Mouse (Mus musculus): Measurements from ENCODE around the gene Ppm1l. TPM values are rescaled to one million over a fixed set of nuclear protein-coding genes. Genes with fewer than 3 reads are reported as not detected.

Gene Ppm1l
- total and polyA plus RNA-seq, 3 experiments, result not detected

DNA sequence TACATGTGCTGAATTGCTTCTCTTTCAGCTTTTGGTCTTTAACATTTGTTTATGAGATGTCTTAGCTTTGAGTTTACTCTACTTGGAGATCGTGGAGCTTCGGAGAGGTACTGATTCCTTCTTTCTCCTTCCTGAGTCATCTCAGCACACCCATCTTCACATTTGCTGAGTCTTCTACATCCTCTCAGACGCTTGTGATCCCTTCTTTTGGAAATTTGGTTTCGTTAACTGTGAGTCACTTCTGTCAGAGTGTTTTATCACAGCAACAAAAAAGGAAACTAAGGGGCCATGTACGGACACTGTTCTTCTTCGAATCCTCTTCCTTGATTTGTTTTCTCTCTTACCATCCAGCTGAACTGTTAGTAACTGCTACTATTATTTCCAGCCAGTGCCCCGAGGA, 212.9 kb downstream of the Ppm1l start:
- DNase-seq (ENCODE audit: low read depth, low spot score), result no peak
- H3K4me3 ChIP-seq (ENCODE audit: control insufficient read depth in 1 of 2, insufficient read depth in 1 of 2, low read depth in 2 of 2, low read length in 2 of 2), result no peak overlapping the region
- H3K36me3 ChIP-seq (ENCODE audit: control insufficient read depth in 1 of 2, insufficient read depth in 2 of 2, low read length in 2 of 2), result no peaks in the 10 kb centered on the region
- no peak overlapping the region for H3K27ac ChIP-seq (ENCODE audit: control insufficient read depth, low read depth, low read length)
- TF ChIP-seq MEF2A (IDR thresholded peaks at IDR 0.05; ENCODE audit: extremely low read depth, insufficient replicate concordance, low read depth, low read length, poor library complexity, severe bottlenecking), result no peak
- no peak for TF ChIP-seq GABPA (IDR thresholded peaks at IDR 0.05; ENCODE audit: low read depth, low read length)
- TF ChIP-seq POLR2AphosphoS5 (IDR thresholded peaks at IDR 0.05; ENCODE audit: borderline replicate concordance, low read depth, low read length), result no peak
- TF ChIP-seq ZNF384 (IDR thresholded peaks at IDR 0.05; ENCODE audit: low read depth, low read length), result no peak
- no peak for TF ChIP-seq NELFE (IDR thresholded peaks at IDR 0.05; ENCODE audit: low read depth, low read length)
- TF ChIP-seq MYC (IDR thresholded peaks at IDR 0.05; ENCODE audit: low read depth, low read length), result no peak
- TF ChIP-seq RCOR1 (IDR thresholded peaks at IDR 0.05; ENCODE audit: low read depth, low read length), result no peak
- no peak for TF ChIP-seq POLR2A (IDR thresholded peaks at IDR 0.05; ENCODE audit: control insufficient read depth in 1 of 2, insufficient read depth in 1 of 2, low read depth in 1 of 2, low read length in 2 of 2, poor library complexity in 1 of 2)
- TF ChIP-seq CHD1 (IDR thresholded peaks at IDR 0.05; ENCODE audit: low read depth, low read length), result no peak
- TF ChIP-seq MAZ (IDR thresholded peaks at IDR 0.05; ENCODE audit: low read depth, low read length), result no peak
- TF ChIP-seq USF1 (IDR thresholded peaks at IDR 0.05; ENCODE audit: low read depth, low read length), result no peak
- no peak for TF ChIP-seq KAT2A (conservative IDR thresholded peaks at IDR 0.05; ENCODE audit: low read depth, low read length)
- TF ChIP-seq RAD21 (IDR thresholded peaks at IDR 0.05; ENCODE audit: low read depth, low read length), result no peak
- TF ChIP-seq ELF1 (IDR thresholded peaks at IDR 0.05; ENCODE audit: low read depth, low read length), result no peak
- no peak overlapping the region for H3K9ac ChIP-seq (ENCODE audit: control insufficient read depth, low read depth, low read length, poor library complexity, severe bottlenecking)
- no peaks in the 10 kb centered on the region for H3K27me3 ChIP-seq (ENCODE audit: control insufficient read depth in 1 of 2, insufficient read depth in 2 of 2, low read length in 2 of 2)
- H3K4me1 ChIP-seq (ENCODE audit: control insufficient read depth in 1 of 2, insufficient read depth in 2 of 2, low read length in 2 of 2), result no peaks in the 10 kb centered on the region
- H3K9me3 ChIP-seq (replicated peaks; ENCODE audit: insufficient read depth, low read length), result no peaks in the 10 kb centered on the region
- no peaks in the 10 kb centered on the region for H3K79me2 ChIP-seq (ENCODE audit: control insufficient read depth, insufficient read depth, low read length, poor library complexity)

DNA sequence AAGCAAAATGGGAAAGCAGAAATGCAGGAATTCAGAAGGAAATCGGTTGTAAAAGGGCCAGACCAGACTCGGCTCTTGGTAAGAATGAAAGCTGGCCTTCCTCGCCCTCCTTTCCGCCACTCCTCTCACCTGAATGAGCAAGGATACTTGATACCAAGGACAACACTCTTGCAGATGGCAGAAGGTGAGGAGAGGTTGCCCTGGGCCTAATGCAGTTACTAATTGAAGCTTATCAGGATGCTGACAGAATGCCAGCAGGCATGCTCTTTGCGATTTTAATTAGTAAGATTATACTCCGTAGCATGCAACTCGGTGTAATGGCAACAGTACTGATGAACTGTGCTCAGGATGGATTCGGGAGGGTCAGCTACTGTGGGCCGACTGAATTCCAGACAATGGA, 214.8 kb downstream of the Ppm1l start:
- TF ChIP-seq NELFE (IDR thresholded peaks at IDR 0.05; ENCODE audit: low read depth, low read length) (no peak), KAT2A (conservative IDR thresholded peaks at IDR 0.05; ENCODE audit: low read depth, low read length) (no peak), ZC3H11A (IDR thresholded peaks at IDR 0.05; ENCODE audit: low read depth, low read length) (no peak), ETS1 (IDR thresholded peaks at IDR 0.05; ENCODE audit: low read depth, low read length) (no peak), MXI1 (IDR thresholded peaks at IDR 0.05; ENCODE audit: low read depth, low read length) (no peak), USF1 (IDR thresholded peaks at IDR 0.05; ENCODE audit: low read depth, low read length) (no peak), HCFC1 (IDR thresholded peaks at IDR 0.05; ENCODE audit: low read depth, low read length) (no peak), ZNF384 (IDR thresholded peaks at IDR 0.05; ENCODE audit: low read depth, low read length) (no peak), CTCF (IDR thresholded peaks at IDR 0.05 in 2 of 3, conservative IDR thresholded peaks at IDR 0.05 in 1 of 3; ENCODE audit: control insufficient read depth in 1 of 3, insufficient read depth in 1 of 3, low read depth in 2 of 3, low read length in 3 of 3, poor library complexity in 1 of 3, severe bottlenecking in 1 of 3) (no peak), GATA1 (IDR thresholded peaks at IDR 0.05; ENCODE audit: low read depth, low read length) (no peak), E2F4 (IDR thresholded peaks at IDR 0.05; ENCODE audit: borderline replicate concordance, low read depth, low read length) (no peak), CHD2 (IDR thresholded peaks at IDR 0.05; ENCODE audit: low read length) (no peak), POLR2AphosphoS2 (IDR thresholded peaks at IDR 0.05; ENCODE audit: low read length) (no peak), MEF2A (IDR thresholded peaks at IDR 0.05; ENCODE audit: extremely low read depth, insufficient replicate concordance, low read depth, low read length, poor library complexity, severe bottlenecking) (no peak), MAX (IDR thresholded peaks at IDR 0.05; ENCODE audit: low read length) (no peak), TBP (IDR thresholded peaks at IDR 0.05; ENCODE audit: low read depth, low read length) (no peak), ZMIZ1 (IDR thresholded peaks at IDR 0.05; ENCODE audit: low read depth, low read length) (no peak), ZKSCAN1 (IDR thresholded peaks at IDR 0.05; ENCODE audit: low read depth, low read length) (no peak), SMC3 (IDR thresholded peaks at IDR 0.05; ENCODE audit: low read depth, low read length) (no peak)
- no peaks in the 10 kb centered on the region for H3K4me1 ChIP-seq (ENCODE audit: control insufficient read depth in 1 of 2, insufficient read depth in 2 of 2, low read length in 2 of 2)
- H3K79me2 ChIP-seq (ENCODE audit: control insufficient read depth, insufficient read depth, low read length, poor library complexity), result no peaks in the 10 kb centered on the region
- H3K27me3 ChIP-seq (ENCODE audit: control insufficient read depth in 1 of 2, insufficient read depth in 2 of 2, low read length in 2 of 2), result no peaks in the 10 kb centered on the region
- DNase-seq (ENCODE audit: low read depth, low spot score), result no peak
- no peak overlapping the region for H3K4me3 ChIP-seq (ENCODE audit: control insufficient read depth in 1 of 2, insufficient read depth in 1 of 2, low read depth in 2 of 2, low read length in 2 of 2)
- no peaks in the 10 kb centered on the region for H3K9me3 ChIP-seq (replicated peaks; ENCODE audit: insufficient read depth, low read length)
- H3K9ac ChIP-seq (ENCODE audit: control insufficient read depth, low read depth, low read length, poor library complexity, severe bottlenecking), result no peak overlapping the region
- no peak overlapping the region for H3K27ac ChIP-seq (ENCODE audit: control insufficient read depth, low read depth, low read length)
- no peaks in the 10 kb centered on the region for H3K36me3 ChIP-seq (ENCODE audit: control insufficient read depth in 1 of 2, insufficient read depth in 2 of 2, low read length in 2 of 2)
